Comparison of ENCODE assay signal across 8 mouse cellular contexts in the genomic region with DNA sequence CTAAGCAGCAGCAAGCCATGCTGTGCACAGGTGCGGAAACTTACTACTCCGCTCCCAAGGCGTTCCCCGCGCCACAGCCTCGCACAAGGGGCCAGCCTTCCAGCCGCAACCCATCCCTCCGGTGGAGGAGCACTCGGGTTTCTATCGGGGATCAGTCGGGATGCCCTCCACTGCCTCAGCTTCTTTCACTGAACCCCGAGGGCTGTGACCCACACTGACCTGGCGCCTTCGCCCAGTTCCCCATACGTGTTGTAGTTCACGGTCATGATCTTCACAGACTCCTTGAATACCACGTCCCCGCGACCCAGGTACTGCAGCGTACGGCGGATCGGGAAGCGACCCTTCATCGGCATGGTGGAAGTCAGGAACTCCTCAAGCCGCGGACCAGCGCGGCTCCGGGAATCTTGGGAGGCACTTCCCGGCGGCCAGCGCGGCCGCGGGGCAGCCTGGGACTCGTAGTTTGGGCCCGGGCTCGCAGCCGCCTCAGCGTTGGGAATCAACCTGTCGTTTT. TPM values are rescaled to one million over a fixed set of nuclear protein-coding genes. Genes with fewer than 3 reads are reported as not detected.
DNase-seq lines count a peak whose midpoint lies in the region; ATAC-seq lines count a peak whose summit lies in the region.

Mrps25 (minus strand) TSS at position 413 of the 511 bp plus-strand sequence.

- H3K27me3 ChIP-seq in hindbrain, embryonic 15.5 days: no peaks in the 10 kb centered on the region

- under 1% methylated on average over 42 of the region's 42 CpGs for WGBS in hindbrain, embryonic 15.5 days

- H3K27ac ChIP-seq in hindbrain, embryonic 15.5 days (replicated peaks): peak within 1 kb of the TSS; percentile 82

- H3K4me1 ChIP-seq in hindbrain, embryonic 15.5 days (replicated peaks): peaks cover 20% of the 10 kb centered on the region

- ATAC-seq in hindbrain, embryonic 15.5 days (ENCODE audit: low FRiP score, low read depth): peak; percentile 93

- H3K9me3 ChIP-seq in hindbrain, embryonic 15.5 days: no peaks in the 10 kb centered on the region; the same call in 1 of the 2 replicates

- peak within 1 kb of the TSS; percentile 72 for H3K4me3 ChIP-seq in hindbrain, embryonic 15.5 days

- H3K4me2 ChIP-seq in hindbrain, embryonic 15.5 days: peak within 1 kb of the TSS; percentile 59

- peak within 1 kb of the TSS; percentile 73 for H3K9ac ChIP-seq in hindbrain, embryonic 15.5 days

- H3K36me3 ChIP-seq in hindbrain, embryonic 15.5 days: peaks cover 22% of the 10 kb centered on the region

- peak; percentile 90 for DNase-seq in ZHBTc4 (ENCODE audit: low read depth, low spot score)
- peak; percentile 52 to 79 for DNase-seq in cerebellum, postnatal 4 days (ENCODE audit: low spot score in 2 of 2)
- DNase-seq in gastrocnemius, adult 18-20 months (ENCODE audit: low spot score): peak; percentile 60
- peak; percentile 73 to 75 for DNase-seq in layer of hippocampus, postnatal 36 days
- peak; percentile 76 for DNase-seq in lung, postnatal 36 days
- DNase-seq in retina, postnatal 7 days (ENCODE audit: low read depth, low spot score): peak; percentile 61
- peak; percentile 52 to 59 for DNase-seq in urinary bladder, adult 18-20 months (ENCODE audit: low spot score in 2 of 2)

RNA-seq across cellular contexts. Expression of gene Mrps25, which starts in this region (rescaled TPM):
- total RNA-seq in gastrocnemius, adult 18-20 months (2021): 10 to 100 TPM; 36.8 to 46.7 TPM
- 70.4 and 71.3 TPM in 2 replicates for polyA plus RNA-seq in hindbrain, embryonic 15.5 days (2015; fragmentation: Nextera tagmentation; extraction: Ambion mirVana)
- 10 to 100 TPM; 53.2 to 56.2 TPM for total RNA-seq in layer of hippocampus, postnatal 36 days (2021)

Comparison
In these comparisons a context has a peak if more than half of its experiments do, and no peak if none do; other contexts are left out.
1. Peak in every context shown above with its lines: DNase-seq, ATAC-seq, H3K4me3 ChIP-seq and H3K27ac ChIP-seq.